Mouse (Mus musculus) stomach, adult 2 months (tissue): ENCODE results near the gene Lypd8. TPM values are rescaled to one million over a fixed set of nuclear protein-coding genes. Genes with fewer than 3 reads are reported as not detected.

Source experiments
- polyA plus RNA-seq: library from polyadenylated mRNA; depleted of rRNA; stranded (reverse); fragments of >200 nt; gene quantifications from 2 replicates; pipeline ENCODE4 v1.2.3, GENCODE M21; 2012; rRNA removed

The Lypd8 gene
- polyA plus RNA-seq, result 1,164 and 1,262 TPM in 2 replicates

DNA sequence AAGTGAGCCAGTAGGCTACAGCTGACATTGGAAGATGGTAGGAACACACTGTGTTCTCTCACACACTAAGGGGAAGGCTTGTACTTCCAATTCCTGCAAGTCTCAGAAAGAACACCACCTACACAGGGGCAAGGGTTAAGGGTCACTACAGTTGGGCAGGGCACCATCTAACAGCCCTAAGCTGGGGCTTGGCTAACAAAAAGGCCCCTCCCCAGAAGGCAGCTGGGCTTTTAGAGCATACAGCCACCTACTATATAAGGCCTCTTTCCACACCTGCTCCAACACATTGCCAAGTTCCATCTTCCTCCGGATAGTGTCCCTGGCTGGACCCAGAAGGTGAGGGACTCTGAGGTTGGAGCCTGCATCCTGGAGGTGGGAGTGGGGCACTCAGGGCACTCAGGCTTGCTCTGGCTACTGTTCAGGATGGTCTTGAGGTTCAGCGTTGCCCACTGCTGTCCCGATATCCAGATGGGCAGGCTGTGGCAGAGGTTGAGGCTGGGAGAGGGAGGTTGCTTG is at the start of gene Lypd8:
Gene Lypd8, plus strand, starts transcription at position 281 of the 516 bp plus-strand sequence.

DNA sequence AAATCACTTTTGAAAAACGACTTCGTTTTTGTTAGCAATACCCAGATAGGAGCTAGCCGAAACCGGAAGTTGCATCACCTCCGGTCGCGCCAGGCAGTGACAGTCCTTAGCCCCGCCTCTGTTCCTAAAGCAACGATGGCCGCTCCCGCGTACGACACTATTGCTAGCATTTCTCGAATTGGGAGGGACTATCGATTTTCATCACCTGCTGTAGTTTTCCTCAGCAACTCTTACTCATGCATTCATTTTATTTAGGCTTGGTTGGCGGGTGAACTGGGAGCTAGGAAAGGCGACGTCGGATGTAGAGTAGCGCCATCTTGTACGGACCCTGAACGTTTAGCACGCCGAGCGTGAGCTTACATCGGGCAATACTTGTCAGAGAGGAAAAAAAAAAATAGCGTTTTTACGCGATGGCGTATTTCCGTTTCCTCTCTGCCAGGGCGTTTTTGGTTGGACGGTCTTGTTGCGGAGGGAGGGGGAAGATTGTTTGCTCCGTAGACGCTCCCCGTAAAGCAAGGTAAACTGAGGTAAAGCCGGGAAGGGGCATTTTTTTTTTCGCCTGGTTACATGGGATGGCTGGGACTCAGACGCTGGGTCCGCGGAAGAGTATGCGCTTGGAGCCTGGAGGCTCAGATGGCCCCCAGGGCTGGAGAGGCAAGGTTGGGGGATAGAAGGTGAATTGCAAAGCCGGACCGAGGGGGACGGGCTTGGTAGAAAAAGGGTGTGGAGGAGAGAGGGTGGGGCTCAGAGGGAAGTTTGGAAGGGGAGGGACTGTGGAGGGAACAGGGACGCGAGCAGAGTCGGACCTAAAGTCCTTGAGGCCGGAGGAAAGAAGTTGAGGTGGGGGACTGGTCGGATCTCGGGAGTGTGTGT is 48.3 kb upstream of the Lypd8 start, which contains the start of the genes Zfp672 and Sh3bp5l:
Gene Zfp672, minus strand, starts transcription at position 64 of the 873 bp plus-strand sequence.
Gene Sh3bp5l, plus strand, starts transcription at position 449 of the 873 bp plus-strand sequence.

DNA sequence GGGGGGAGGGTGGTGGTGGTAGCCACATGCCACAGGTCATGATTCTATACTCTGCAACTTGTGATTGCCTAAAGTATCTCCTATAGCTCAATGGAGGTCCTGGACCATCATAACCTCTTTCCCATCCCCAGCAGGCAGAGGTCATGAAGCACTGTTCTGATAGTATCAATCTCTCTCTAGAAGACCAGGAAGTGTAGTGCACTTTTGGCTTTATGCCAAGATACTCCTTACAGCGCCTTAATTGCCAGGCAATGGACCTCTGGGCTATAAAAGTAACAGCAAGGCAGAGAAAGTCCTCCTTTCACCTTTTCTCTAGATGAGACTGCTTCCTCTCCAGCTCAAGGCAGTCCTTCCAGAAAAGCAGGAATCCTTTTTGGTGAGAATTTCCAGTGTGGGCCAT is 42.0 kb downstream of the Lypd8 start, which contains the start of gene 1810065E05Rik:
Gene 1810065E05Rik, plus strand, starts transcription at position 297 of the 400 bp plus-strand sequence.

DNA sequence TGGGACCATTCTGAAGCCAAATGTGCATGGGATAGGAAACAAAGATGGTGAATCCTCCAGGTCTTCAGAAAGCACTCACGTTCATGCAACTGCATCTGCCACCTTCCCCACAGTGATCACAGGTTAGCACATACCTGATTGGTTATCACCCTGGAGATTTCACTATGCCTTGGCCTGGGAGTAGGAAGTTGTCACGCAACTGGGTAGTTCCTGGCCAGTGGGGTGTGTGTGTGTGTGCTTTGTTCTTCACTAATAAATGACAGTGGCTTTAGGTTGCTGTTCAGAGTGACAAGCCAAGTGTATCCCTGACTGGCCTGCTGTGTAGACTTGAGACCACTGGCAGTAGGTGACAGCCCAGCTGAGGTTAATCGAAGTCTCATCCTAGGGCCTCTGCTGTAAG is 53.4 kb downstream of the Lypd8 start, which contains the start of gene Gm12253:
Gene Gm12253, plus strand, starts transcription at position 301 of the 400 bp plus-strand sequence.

Other genes starting within 250 kb of the Lypd8 start
- 1.8 and 2.2 TPM in 2 replicates for gene Gemin5, start 210.5 kb upstream of the Lypd8 start, polyA plus RNA-seq
- 11.1 and 15.2 TPM in 2 replicates for gene Mrpl22, start 207.4 kb upstream of the Lypd8 start, polyA plus RNA-seq
- 2.3 and 2.6 TPM in 2 replicates for gene Igtp, start 179.5 kb upstream of the Lypd8 start, polyA plus RNA-seq
- gene Irgm2, start 179.4 kb upstream of the Lypd8 start, polyA plus RNA-seq, result 2.2 and 2.5 TPM in 2 replicates
- 2.7 and 4.2 TPM in 2 replicates for gene 4930438A08Rik, start 104.2 kb upstream of the Lypd8 start, polyA plus RNA-seq
- 22.2 TPM in 2 replicates for gene Zfp692, start 72.0 kb upstream of the Lypd8 start, polyA plus RNA-seq
- 18.4 and 22.9 TPM in 2 replicates for gene Zfp672, start 48.7 kb upstream of the Lypd8 start, polyA plus RNA-seq
- 23.9 and 26.6 TPM in 2 replicates for gene Sh3bp5l, start 48.3 kb upstream of the Lypd8 start, polyA plus RNA-seq
- not detected in 2 replicates for gene 1810065E05Rik, start 42.1 kb downstream of the Lypd8 start, polyA plus RNA-seq
- gene Gm12253, start 53.5 kb downstream of the Lypd8 start, polyA plus RNA-seq, result not detected in 2 replicates
- not detected in 2 replicates for gene Lypd9, start 73.9 kb downstream of the Lypd8 start, polyA plus RNA-seq
- gene Olfr30, start 83.2 kb downstream of the Lypd8 start, polyA plus RNA-seq, result not detected in 2 replicates
- not detected in 2 replicates for gene Olfr332, start 113.5 kb downstream of the Lypd8 start, polyA plus RNA-seq
- not detected in 2 replicates for gene Olfr331, start 123.5 kb downstream of the Lypd8 start, polyA plus RNA-seq
- gene Olfr330, start 155.8 kb downstream of the Lypd8 start, polyA plus RNA-seq, result not detected in 2 replicates
- gene Olfr329-ps, start 167.4 kb downstream of the Lypd8 start, polyA plus RNA-seq, result not detected in 2 replicates
- gene Olfr328, start 176.6 kb downstream of the Lypd8 start, polyA plus RNA-seq, result not detected in 2 replicates
- gene Olfr224, start 191.5 kb downstream of the Lypd8 start, polyA plus RNA-seq, result not detected in 2 replicates
- gene Olfr325, start 198.7 kb downstream of the Lypd8 start, polyA plus RNA-seq, result not detected in 2 replicates
- not detected in 2 replicates for gene Olfr324, start 216.1 kb downstream of the Lypd8 start, polyA plus RNA-seq
- gene 2210407C18Rik, start 237.0 kb downstream of the Lypd8 start, polyA plus RNA-seq, result 116 and 121 TPM in 2 replicates